Mouse (Mus musculus) embryo, embryonic 10 days (tissue): ENCODE measurements around the gene Clcn7.
A peak's percentile ranks its signal among the peaks of the same experiment; 100 is the strongest.

Source experiments
- DNase-seq: peaks from one replicate; pipeline ENCODE4 v3.0.0-alpha.2; 2015; ENCODE audit warnings: low spot score

Gene Clcn7

DNA sequence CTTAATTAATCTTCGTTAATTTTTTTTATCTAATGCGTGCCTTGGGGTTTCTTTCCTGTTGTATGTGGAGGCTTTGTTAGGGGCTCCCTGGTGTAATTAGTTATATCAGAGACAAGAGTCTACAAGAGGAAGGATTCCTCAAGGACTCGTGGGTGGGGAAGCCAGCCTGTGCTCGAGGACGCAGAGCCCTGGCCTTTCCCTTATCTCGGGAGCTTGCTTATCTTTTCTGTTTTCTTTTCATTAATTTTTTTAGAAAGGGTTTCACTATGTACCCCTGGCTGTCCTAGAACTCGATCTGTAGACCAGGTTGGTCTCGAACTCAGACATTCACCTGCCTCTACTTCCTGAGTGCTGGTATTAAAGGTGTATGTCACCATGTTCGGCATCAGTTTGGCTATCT lies 5.5 kb upstream of the Clcn7 start:
- no peak for DNase-seq

DNA sequence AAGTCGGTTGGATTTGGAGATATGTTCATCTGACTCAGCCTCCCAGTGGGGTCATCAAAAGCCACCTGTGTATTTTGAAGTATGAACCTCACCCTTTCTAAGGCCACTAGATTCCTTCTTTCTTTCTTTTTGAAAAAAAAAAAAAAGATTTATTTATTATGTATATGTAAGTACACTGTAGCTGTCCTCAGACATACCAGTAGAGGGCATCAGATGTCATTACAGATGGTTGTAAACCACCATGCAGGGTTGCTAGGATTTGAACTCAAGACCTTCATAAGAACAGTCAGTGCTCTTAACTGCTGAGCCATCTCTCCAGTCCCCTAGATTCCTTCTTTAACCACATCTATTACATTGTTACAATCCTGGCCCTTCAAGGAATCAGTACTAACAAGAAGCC lies 3.1 kb upstream of the Clcn7 start:
- DNase-seq = no peak

DNA sequence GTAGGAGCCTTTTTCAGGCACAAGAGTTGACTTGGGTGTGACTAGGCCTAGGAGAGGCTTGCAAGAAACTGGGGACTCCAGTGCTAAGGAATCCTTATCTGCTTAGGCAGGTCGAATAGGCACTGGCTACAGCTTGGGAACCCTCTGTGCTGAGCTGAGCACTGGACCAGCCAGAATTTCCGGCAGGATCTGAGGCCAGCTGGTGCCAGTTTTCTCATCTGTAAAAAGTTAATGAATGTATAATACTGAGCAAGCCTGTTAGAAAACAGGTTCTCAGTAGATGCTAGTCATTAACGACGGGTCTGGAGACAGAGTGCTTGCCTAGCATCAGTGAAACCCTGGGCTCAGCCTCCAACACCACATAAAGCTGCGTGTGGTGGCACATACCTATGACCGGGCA lies 2.4 kb downstream of the Clcn7 start:
- DNase-seq = no peak

GRCm38 (mm10) chr17:25138803-25139202 lies 5.6 kb downstream of the Clcn7 start:
- DNase-seq = no peak

DNA sequence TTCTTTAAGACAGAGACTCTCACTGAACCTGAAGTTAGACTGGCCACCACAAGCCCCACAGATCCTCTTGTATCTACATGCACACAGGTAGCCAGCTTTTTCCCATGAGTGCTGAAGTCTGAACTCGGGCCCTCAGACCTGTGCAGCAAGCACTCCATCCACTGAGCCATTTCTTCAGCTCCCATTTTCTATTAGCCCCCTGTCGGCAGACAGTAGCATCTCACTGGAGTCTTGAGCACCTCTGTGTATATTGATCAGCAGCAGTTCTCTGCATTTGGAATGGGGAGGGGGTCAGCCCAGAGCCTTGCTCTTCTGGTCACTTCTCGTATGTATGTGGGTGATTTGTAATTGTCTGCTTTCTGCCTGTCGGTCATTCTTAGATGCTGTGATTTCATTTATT lies 6.8 kb downstream of the Clcn7 start:
- DNase-seq = peak; percentile 28

- DNase-seq = no peak
Observed at GRCm38 (mm10) chr17:25162161-25162560, 29.0 kb downstream of the Clcn7 start, which contains the start of gene Ccdc154. Ccdc154 (plus strand) TSS chr17:25162461.

DNA sequence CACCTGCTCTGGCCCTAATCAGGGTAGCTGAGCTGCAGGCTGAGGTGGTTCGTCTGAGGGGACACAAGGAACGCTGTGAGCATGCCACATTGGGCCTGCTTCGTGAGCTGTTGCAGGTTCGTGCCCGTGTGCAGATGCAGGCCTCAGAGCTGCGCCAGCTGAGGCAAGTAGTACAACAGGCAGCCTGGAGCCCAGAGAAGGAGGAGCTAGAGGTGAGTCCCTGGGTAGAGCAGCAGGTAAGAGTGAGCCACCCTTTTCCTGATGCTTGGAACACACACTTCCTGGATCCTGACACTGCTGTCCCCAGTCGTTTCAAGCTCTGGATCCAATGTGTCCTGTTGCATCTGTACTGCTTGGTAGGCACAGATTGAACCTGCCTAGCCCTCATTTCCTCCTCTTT lies 30.2 kb downstream of the Clcn7 start:
- no peak for DNase-seq

DNA sequence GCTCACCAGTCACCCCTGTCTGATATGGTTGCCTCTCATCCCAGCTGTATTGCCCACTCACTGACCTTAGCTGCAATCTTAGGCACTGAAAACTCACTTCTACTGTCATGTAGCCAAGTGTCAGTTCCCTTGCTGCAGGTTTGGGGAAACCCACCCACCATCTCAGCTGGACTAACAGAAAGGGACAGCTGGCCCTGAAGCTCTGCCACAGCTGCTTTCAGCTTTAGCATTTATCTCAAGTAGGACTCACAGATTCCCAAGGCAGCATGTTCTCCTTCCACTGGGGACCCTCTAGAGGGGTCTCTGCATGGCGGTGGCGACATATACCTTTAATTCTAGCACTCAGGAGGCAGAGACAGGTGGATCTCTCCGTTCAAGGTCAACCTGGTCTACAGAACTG lies 31.6 kb downstream of the Clcn7 start:
- DNase-seq = no peak

GRCm38 (mm10) chr17:25165970-25166671 lies 32.9 kb downstream of the Clcn7 start:
- no peak for DNase-seq

DNA sequence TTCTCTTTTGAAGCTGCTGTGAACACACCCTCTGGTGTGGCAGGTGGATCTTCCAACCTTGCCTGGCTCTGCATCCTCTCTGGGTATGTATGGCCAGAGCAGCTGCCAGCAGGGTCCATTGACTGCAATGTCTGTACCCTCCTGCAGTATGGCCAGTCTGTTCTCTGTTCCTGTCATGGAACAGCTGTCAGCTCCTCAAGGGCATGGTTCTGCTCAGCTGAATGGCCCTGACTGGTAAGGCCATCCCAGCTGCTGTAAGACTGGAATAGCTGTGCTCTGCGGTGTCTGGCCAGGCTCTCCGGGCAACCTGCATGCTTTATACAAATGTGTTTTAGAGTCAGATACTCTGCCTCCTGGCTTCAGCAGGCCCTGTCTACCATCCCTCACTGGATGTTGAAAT lies 36.5 kb downstream of the Clcn7 start:
- DNase-seq = no peak

- no peak for DNase-seq
Observed at GRCm38 (mm10) chr17:25172558-25172957, 39.4 kb downstream of the Clcn7 start.

GRCm38 (mm10) chr17:25175411-25175810 lies 42.2 kb downstream of the Clcn7 start, which contains the start of gene Gm38655:
Gm38655 (minus strand) TSS chr17:25175471.
- no peak for DNase-seq

- DNase-seq = peak; percentile 16
Observed at GRCm38 (mm10) chr17:25183232-25183631, 50.0 kb downstream of the Clcn7 start.

GRCm38 (mm10) chr17:25184129-25184691 lies 51.0 kb downstream of the Clcn7 start, which contains the start of gene BC003965:
BC003965 (plus strand) TSS chr17:25184554.
- DNase-seq = peak; percentile 100

- no peak for DNase-seq
Observed at GRCm38 (mm10) chr17:25184961-25185360, 51.8 kb downstream of the Clcn7 start.

DNA sequence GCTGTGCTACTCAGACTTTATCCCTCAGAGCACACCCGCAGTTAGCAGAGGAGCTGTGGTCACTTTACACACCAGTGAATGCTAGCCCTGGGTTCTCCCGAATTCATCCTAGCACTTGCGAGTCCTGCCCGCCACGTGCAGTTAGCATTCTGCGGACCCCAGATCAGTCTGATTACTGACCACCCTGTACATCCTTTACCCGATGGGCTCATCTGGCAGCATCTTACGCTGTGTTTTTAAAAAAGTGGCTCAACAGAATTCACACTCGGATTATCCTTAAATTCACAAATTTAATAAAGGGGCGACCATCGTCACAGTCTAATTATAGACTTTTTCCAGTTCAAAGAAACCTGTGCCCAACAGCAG lies 54.6 kb downstream of the Clcn7 start:
- DNase-seq = peak; percentile 32

GRCm38 (mm10) chr17:25188150-25189031 lies 55.2 kb downstream of the Clcn7 start, which contains the start of gene Unkl:
Unkl (plus strand) TSS chr17:25188397.
- peak; percentile 73 for DNase-seq

DNA sequence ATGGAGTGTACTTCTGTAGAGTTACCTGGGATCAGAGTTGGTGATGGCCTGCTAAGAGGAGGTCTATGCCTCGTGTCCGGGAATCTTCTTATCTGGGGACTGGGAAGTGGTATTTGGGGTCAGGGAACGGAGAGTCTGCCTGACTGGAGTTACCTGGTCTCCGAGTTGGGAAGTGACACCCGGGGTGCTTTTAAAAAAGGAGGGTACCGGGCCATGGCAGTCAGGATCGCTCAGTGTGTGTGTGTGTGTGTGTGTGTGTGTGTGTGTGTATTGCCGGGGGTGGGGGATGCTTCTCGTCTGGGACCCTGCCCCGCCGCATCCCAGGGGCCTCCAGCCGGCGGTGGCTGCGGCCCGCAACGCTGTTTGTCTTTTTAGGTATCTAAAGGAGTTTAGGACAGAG lies 55.9 kb downstream of the Clcn7 start:
- DNase-seq = no peak

DNA sequence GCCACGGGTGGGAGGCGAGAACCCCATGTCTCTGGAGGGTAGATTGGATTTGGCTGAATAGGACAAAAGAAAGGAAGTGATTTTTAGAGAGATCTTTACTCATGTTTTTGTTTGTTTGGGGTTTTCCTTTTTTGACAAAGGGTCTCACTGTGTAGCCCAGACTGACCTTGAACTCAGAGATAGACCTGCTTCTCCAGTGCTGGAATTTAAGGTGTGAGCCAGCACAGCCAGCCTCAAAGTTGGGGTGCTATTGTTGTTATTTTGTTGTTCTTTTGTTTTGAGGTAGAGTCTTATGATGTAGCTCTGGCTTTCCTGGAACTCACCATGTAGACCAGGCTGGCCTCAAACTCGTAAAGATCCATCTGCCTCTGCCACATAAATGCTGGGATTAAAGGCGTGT lies 69.2 kb downstream of the Clcn7 start:
- DNase-seq = no peak

- no peak for DNase-seq
Observed at GRCm38 (mm10) chr17:25210006-25210405, 76.8 kb downstream of the Clcn7 start.

- DNase-seq = no peak
Observed at GRCm38 (mm10) chr17:25210680-25211466, 77.7 kb downstream of the Clcn7 start.

DNA sequence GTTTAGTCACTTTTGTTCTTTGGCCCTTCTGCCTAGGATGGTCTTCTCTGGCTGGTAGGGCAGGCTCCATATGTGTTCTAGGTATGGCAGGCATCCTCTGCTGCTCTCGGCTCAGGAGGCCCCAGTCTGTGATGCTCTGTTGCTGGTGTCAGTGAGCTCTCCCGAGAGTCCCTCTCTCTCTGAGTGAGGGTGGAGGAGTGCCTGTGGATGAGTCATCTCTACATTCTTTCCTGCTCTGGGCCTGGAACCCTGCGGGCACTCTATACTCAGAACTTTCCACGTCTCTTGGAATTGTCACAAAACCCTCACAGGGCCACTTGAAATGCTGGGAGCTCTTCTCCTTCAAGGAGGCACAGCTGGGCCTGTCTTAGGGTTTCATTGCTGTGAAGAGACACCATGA lies 78.5 kb downstream of the Clcn7 start:
- no peak for DNase-seq
